Mouse (Mus musculus) liver, embryonic 15.5 days (tissue): ENCODE data around the gene Rhoj. TPM values are rescaled to one million over a fixed set of nuclear protein-coding genes. Genes with fewer than 3 reads are reported as not detected.

ENCODE experiments used
- ATAC-seq: fragments of 200-750 bp; cut with Nextera tagmentation; 2 replicates; pipeline ENCODE4 v1.8.0; 2017; ENCODE audit warnings: moderate number of reproducible peaks, mild to moderate bottlenecking, moderate library complexity; ENCODE audit not compliant: insufficient read depth
- H3K27ac ChIP-seq: fragments of 300-500 bp; sonication (generic); replicated peaks from 2 replicates; pipeline ENCODE4 v1.5.1; 2015; ENCODE audit warnings: mild to moderate bottlenecking, inconsistent platforms
- H3K27me3 ChIP-seq: fragments of 300-500 bp; sonication (generic); 2 replicates; pipeline ENCODE4 v1.6.1; 2015; ENCODE audit warnings: mild to moderate bottlenecking, inconsistent platforms
- H3K36me3 ChIP-seq: fragments of 300-500 bp; sonication (generic); replicated peaks from 2 replicates; pipeline ENCODE4 v1.6.1; 2015; ENCODE audit warnings: moderate library complexity, mild to moderate bottlenecking, inconsistent platforms
- H3K4me1 ChIP-seq: fragments of 300-500 bp; sonication (generic); replicated peaks from 2 replicates; pipeline ENCODE4 v1.6.1; 2015; ENCODE audit warnings: inconsistent platforms
- H3K4me2 ChIP-seq: fragments of 300-500 bp; sonication (generic); 2 replicates; pipeline ENCODE4 v1.6.1; 2015; ENCODE audit warnings: moderate library complexity, mild to moderate bottlenecking, inconsistent platforms
- H3K4me3 ChIP-seq: fragments of 300-500 bp; sonication (generic); replicated peaks from 2 replicates; pipeline ENCODE4 v1.5.1; 2015; ENCODE audit warnings: mild to moderate bottlenecking, inconsistent platforms
- H3K9ac ChIP-seq: fragments of 300-500 bp; sonication (generic); 2 replicates; pipeline ENCODE4 v1.6.1; 2015; ENCODE audit warnings: moderate library complexity, mild to moderate bottlenecking, inconsistent platforms
- H3K9me3 ChIP-seq: fragments of 300-500 bp; sonication (generic); replicated peaks from 2 replicates; pipeline ENCODE4 v1.6.1; 2016; ENCODE audit warnings: inconsistent platforms
- WGBS: fragments of 180-500 bp; shearing (Covaris S2); methylation state at CpG from one replicate; pipeline ENCODE4 v1.1.7; 2015; ENCODE audit warnings: mixed read lengths; ENCODE audit not compliant: insufficient replicate concordance; 5-methylcytosine and 5-hydroxymethylcytosine counted together
- polyA plus RNA-seq: library from polyadenylated mRNA; unstranded; fragments of >200 nt; fragmentation: Nextera tagmentation; extraction: Ambion mirVana; gene quantifications from 2 replicates; pipeline ENCODE4 v1.2.1, GENCODE M21; 2015

Rhoj gene
- polyA plus RNA-seq, 1 experiment from 2014 or later, result 7.8 TPM

GRCm38 (mm10) chr12:75394011-75394773 is 86.1 kb downstream of the Rhoj start:
- no peaks in the 10 kb centered on the region; the same call in 1 of the 2 replicates for H3K27me3 ChIP-seq
- no peaks in the 10 kb centered on the region for H3K4me1 ChIP-seq
- no peaks in the 10 kb centered on the region for H3K36me3 ChIP-seq
- H3K9me3 ChIP-seq, result no peaks in the 10 kb centered on the region
- no peak overlapping the region for H3K27ac ChIP-seq
- no peak overlapping the region for H3K4me2 ChIP-seq
- ATAC-seq, result no peak
- WGBS, result 77% methylated on average over 20 of the region's 20 CpGs
- H3K4me3 ChIP-seq, result no peak overlapping the region
- no peak overlapping the region for H3K9ac ChIP-seq

- H3K4me1 ChIP-seq, result no peaks in the 10 kb centered on the region
- H3K9me3 ChIP-seq, result no peaks in the 10 kb centered on the region
- no peak overlapping the region for H3K4me2 ChIP-seq
- H3K27ac ChIP-seq, result no peak overlapping the region
- no peaks in the 10 kb centered on the region for H3K36me3 ChIP-seq
- H3K27me3 ChIP-seq, result no peaks in the 10 kb centered on the region; the same call in 1 of the 2 replicates
- WGBS, result 68% methylated on average over 3 of the region's 3 CpGs
- H3K4me3 ChIP-seq, result no peak overlapping the region
- H3K9ac ChIP-seq, result no peak overlapping the region
- ATAC-seq, result no peak
Observed at GRCm38 (mm10) chr12:75396616-75397015, 88.5 kb downstream of the Rhoj start.

GRCm38 (mm10) chr12:75397077-75397476 is 89.0 kb downstream of the Rhoj start:
- no peak for ATAC-seq
- Histone ChIP-seq H3K4me2 (no peak overlapping the region), H3K27me3 (no peaks in the 10 kb centered on the region; the same call in 1 of the 2 replicates), H3K27ac (no peak overlapping the region), H3K9me3 (no peaks in the 10 kb centered on the region), H3K36me3 (no peaks in the 10 kb centered on the region), H3K4me1 (no peaks in the 10 kb centered on the region), H3K9ac (no peak overlapping the region), H3K4me3 (no peak overlapping the region)
- WGBS, result 60% methylated on average over 7 of the region's 7 CpGs

- no peaks in the 10 kb centered on the region for H3K36me3 ChIP-seq
- H3K27ac ChIP-seq, result no peak overlapping the region
- H3K4me1 ChIP-seq, result no peaks in the 10 kb centered on the region
- peak overlapping the region; percentile 10 for H3K4me2 ChIP-seq
- H3K9ac ChIP-seq, result no peak overlapping the region
- no peak overlapping the region for H3K4me3 ChIP-seq
- no peak for ATAC-seq
- H3K27me3 ChIP-seq, result no peaks in the 10 kb centered on the region
- H3K9me3 ChIP-seq, result no peaks in the 10 kb centered on the region
- 44% methylated on average over 9 of the region's 9 CpGs for WGBS
Observed at GRCm38 (mm10) chr12:75412964-75413363, 104.8 kb downstream of the Rhoj start.

- Histone ChIP-seq H3K27ac (no peak overlapping the region), H3K4me1 (no peaks in the 10 kb centered on the region), H3K9ac (no peak overlapping the region), H3K4me2 (no peak overlapping the region), H3K4me3 (no peak overlapping the region), H3K9me3 (no peaks in the 10 kb centered on the region), H3K36me3 (no peaks in the 10 kb centered on the region), H3K27me3 (no peaks in the 10 kb centered on the region)
- WGBS, result 31% methylated on average over 6 of the region's 6 CpGs
- ATAC-seq, result no peak
Observed at GRCm38 (mm10) chr12:75414991-75415390, 106.9 kb downstream of the Rhoj start.

GRCm38 (mm10) chr12:75416681-75417080 is 108.6 kb downstream of the Rhoj start, which contains the start of gene Gphb5:
Gene Gphb5, minus strand, starts transcription at chr12:75416781.
- no peaks in the 10 kb centered on the region for H3K4me1 ChIP-seq
- H3K27me3 ChIP-seq, result no peaks in the 10 kb centered on the region
- no peak within 1 kb of the TSS for H3K27ac ChIP-seq
- H3K36me3 ChIP-seq, result no peaks in the 10 kb centered on the region
- H3K9ac ChIP-seq, result no peak within 1 kb of the TSS
- H3K4me2 ChIP-seq, result no peak within 1 kb of the TSS
- no peak within 1 kb of the TSS for H3K4me3 ChIP-seq
- H3K9me3 ChIP-seq, result no peaks in the 10 kb centered on the region
- ATAC-seq, result no peak
- 66% methylated on average over 4 of the region's 4 CpGs for WGBS

GRCm38 (mm10) chr12:75424359-75424758 is 116.2 kb downstream of the Rhoj start:
- WGBS, result 59% methylated on average over 7 of the region's 7 CpGs
- Histone ChIP-seq H3K4me3 (no peak overlapping the region), H3K9ac (no peak overlapping the region), H3K4me1 (0 out of 2 replicates have a peak, but pooled peaks cover under 1% of the 10 kb centered on the region), H3K27me3 (no peaks in the 10 kb centered on the region), H3K27ac (no peak overlapping the region), H3K36me3 (no peaks in the 10 kb centered on the region), H3K9me3 (no peaks in the 10 kb centered on the region), H3K4me2 (no peak overlapping the region)
- no peak for ATAC-seq

GRCm38 (mm10) chr12:75424817-75425216 is 116.7 kb downstream of the Rhoj start:
- no peak overlapping the region for H3K4me2 ChIP-seq
- no peaks in the 10 kb centered on the region for H3K27me3 ChIP-seq
- H3K4me1 ChIP-seq, result 0 out of 2 replicates have a peak, but pooled peaks cover 5% of the 10 kb centered on the region
- no peaks in the 10 kb centered on the region for H3K36me3 ChIP-seq
- WGBS, result 68% methylated on average over 4 of the region's 4 CpGs
- H3K9ac ChIP-seq, result no peak overlapping the region
- no peak overlapping the region for H3K27ac ChIP-seq
- no peaks in the 10 kb centered on the region for H3K9me3 ChIP-seq
- ATAC-seq, result no peak
- no peak overlapping the region for H3K4me3 ChIP-seq

- Histone ChIP-seq H3K4me1 (peaks cover 6% of the 10 kb centered on the region; the same call in 1 of the 2 replicates), H3K36me3 (no peaks in the 10 kb centered on the region), H3K9ac (no peak overlapping the region), H3K9me3 (no peaks in the 10 kb centered on the region), H3K4me2 (no peak overlapping the region), H3K27ac (no peak overlapping the region), H3K27me3 (no peaks in the 10 kb centered on the region), H3K4me3 (no peak overlapping the region)
- ATAC-seq, result no peak
- WGBS, result 63% methylated on average over 7 of the region's 7 CpGs
Observed at GRCm38 (mm10) chr12:75425882-75426281, 117.8 kb downstream of the Rhoj start.

GRCm38 (mm10) chr12:75428719-75429118 is 120.6 kb downstream of the Rhoj start:
- Histone ChIP-seq H3K27me3 (no peaks in the 10 kb centered on the region), H3K27ac (no peak overlapping the region), H3K4me2 (no peak overlapping the region), H3K36me3 (no peaks in the 10 kb centered on the region), H3K9ac (no peak overlapping the region), H3K4me1 (peaks cover 6% of the 10 kb centered on the region; the same call in 1 of the 2 replicates), H3K9me3 (no peaks in the 10 kb centered on the region), H3K4me3 (no peak overlapping the region)
- 68% methylated on average over 6 of the region's 6 CpGs for WGBS
- ATAC-seq, result no peak

GRCm38 (mm10) chr12:75429685-75430396 is 121.7 kb downstream of the Rhoj start:
- H3K27ac ChIP-seq, result no peak overlapping the region
- no peak overlapping the region for H3K9ac ChIP-seq
- H3K4me1 ChIP-seq, result peaks cover 6% of the 10 kb centered on the region; the same call in 1 of the 2 replicates
- no peak overlapping the region for H3K4me3 ChIP-seq
- no peak for ATAC-seq
- H3K9me3 ChIP-seq, result no peaks in the 10 kb centered on the region
- no peaks in the 10 kb centered on the region for H3K27me3 ChIP-seq
- H3K4me2 ChIP-seq, result no peak overlapping the region
- 51% methylated on average over 1 of the region's 1 CpGs for WGBS
- no peaks in the 10 kb centered on the region for H3K36me3 ChIP-seq
